Mouse (Mus musculus) urinary bladder, postnatal 4 days (tissue): ENCODE measurements at regions not wholly inside any gene's neighbourhood (a gene's known extent, or its start where the extent isn't known, plus 50 kb on each side); places are given as distances from the start of the nearest gene placed in this dataset.

Experiments used
- DNase-seq, 2 experiments: peaks; one replicate each; pipeline ENCODE4 v3.0.0; 2021 to 2022; ENCODE audit warnings: low spot score in 2 of 2

GRCm38 (mm10) chr9:69814432-69814831 lies 53.7 kb upstream of the Foxb1 start:
- DNase-seq = no peak

GRCm38 (mm10) chr9:69823179-69823966 lies 62.6 kb upstream of the Foxb1 start:
- no peak for DNase-seq

DNA sequence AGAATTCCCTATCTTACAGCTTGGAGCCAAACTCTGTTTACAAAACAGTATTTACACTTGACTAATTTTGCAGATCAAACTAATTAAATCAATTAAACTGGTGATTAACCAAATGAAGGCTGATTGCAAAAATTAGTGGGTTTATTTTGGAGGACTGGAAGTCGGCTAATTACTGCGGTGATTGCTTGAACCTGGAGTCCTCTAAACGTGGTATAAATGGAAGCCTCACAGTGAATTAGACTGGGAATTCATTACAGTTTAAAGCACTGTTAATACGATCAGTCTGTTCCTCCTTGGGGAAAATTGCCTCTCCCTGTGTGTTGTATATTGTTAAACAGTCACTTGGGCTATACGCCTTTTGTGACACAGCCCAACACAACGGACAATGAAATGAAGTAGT lies 67.7 kb upstream of the Foxb1 start:
- no peak for DNase-seq

DNA sequence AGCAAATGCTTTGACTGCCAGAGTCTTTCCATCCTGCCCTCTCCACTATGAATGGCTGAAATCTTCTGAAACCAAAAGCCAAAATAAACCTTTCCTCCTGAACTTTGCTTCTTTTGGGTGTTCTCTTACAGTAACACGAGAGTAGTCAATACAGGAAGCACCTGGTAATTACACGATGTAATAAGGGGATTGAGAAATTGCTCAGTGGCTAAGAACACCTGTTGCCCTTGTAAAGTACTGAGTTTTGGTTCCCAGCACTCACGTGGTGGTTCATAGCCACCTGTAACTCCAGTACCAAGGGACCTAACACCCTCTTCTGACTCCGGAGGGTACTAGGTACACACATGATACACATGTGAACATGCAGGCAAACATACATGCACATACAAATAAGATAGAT lies 74.7 kb upstream of the Foxb1 start:
- DNase-seq = no peak

DNA sequence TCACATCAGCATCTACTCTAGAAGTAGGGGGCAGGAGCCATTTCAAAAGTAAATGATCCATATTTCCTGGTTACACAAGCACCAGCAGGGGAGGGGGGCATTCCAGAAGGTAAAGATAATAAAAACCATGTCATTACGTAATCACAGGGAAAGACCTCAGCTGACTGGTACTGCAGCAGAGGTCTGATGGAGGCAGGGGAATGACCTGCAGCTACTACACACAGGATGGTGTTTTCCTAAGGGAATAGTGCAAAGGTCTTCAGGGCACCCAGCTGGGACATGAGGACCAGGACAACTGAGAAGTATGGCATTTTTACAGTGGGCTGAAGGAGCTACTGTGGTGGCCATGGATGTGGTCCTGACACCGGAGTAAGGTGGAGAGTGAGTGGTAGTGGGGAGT lies 78.5 kb upstream of the Foxb1 start:
- no peak for DNase-seq

- no peak for DNase-seq
Observed at GRCm38 (mm10) chr9:69844712-69845111, 84.0 kb upstream of the Foxb1 start.

DNA sequence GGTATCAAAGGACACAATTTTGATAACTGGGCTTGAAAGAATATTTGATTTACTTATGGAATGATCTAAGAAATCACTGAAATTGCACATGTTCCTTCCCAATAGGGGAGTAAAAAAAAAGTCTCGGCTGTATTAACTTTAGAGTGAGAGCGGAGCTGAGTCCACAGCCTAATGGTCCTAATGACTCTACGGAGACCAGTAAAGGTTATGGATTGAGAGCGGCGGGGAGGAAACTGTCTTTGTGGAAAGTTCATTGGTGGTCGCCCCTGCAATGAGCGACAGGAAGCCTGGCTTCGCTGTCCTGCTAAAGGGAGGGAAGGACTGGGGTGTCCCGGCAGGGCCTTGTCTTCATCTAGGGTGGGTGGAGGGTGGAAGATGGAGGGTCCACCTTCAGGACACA lies 84.5 kb upstream of the Foxb1 start:
- no peak for DNase-seq

- no peak for DNase-seq
Observed at GRCm38 (mm10) chr9:69856621-69857020, 95.9 kb upstream of the Foxb1 start.

GRCm38 (mm10) chr9:69858619-69859018 lies 97.9 kb upstream of the Foxb1 start:
- DNase-seq = no peak

GRCm38 (mm10) chr9:69870182-69870581 lies 109.4 kb upstream of the Foxb1 start:
- no peak for DNase-seq

GRCm38 (mm10) chr9:69886351-69886750 lies 102.9 kb upstream of the Bnip2 start:
- DNase-seq = no peak

DNA sequence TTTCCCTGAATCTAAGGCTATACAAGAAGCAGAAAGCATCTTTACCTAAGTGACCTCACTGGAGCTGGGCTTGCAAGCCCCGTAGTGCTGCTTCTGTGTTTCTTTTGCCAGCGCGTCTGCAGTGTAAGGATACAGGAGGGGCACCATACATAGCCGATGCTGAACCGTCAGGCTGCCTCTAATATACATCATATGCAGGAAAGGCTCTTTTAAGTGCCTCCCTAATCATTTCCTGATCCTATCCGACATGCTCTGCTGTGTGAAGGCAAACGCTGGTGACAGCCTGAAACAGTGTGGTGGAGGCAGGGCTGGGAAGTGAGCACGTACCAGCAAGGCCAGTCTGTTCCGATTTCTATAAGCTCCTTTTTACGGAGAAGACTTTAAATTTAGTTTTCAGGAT lies 91.2 kb upstream of the Bnip2 start:
- no peak for DNase-seq

DNA sequence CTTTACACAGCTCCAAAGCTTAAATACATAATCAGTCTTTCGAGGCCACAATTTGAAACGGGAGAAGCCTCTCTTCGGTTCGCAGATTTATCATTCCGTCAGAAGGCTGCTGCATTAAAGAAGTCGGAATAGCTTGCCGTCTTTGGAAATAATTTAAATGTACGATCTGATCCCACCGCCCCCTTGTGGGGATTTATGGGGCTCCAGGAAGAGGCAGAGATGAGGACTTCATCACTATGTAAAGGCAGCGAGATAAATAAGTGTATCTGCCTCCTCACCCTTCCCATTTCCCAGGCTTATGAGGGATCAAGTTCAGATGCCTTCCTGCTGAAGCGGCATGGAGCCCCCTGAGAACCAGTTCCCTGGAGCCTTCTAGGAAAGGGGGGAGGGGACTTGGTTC lies 89.9 kb upstream of the Bnip2 start:
- peak in 1 of 2 experiments; percentile 21 for DNase-seq

DNA sequence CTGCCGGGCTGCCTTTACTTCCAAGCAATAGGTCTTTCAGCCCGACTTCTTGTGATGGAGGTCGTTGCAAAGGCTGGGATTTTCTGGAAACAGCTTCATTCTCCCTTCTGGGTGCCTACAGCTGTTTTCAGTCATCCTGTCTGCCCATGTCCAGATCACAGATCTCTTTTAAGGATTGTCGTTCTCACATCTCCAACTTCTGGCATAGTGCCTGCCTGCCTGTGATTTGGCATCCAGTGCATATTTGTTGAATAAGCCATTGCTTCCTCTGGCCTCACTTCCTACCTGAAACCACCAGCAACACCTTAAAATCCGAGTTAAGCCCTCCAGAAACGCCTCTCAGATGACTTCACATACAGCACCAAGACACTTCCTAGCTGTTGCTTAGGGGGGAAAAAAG lies 88.4 kb upstream of the Bnip2 start:
- DNase-seq = no peak

DNA sequence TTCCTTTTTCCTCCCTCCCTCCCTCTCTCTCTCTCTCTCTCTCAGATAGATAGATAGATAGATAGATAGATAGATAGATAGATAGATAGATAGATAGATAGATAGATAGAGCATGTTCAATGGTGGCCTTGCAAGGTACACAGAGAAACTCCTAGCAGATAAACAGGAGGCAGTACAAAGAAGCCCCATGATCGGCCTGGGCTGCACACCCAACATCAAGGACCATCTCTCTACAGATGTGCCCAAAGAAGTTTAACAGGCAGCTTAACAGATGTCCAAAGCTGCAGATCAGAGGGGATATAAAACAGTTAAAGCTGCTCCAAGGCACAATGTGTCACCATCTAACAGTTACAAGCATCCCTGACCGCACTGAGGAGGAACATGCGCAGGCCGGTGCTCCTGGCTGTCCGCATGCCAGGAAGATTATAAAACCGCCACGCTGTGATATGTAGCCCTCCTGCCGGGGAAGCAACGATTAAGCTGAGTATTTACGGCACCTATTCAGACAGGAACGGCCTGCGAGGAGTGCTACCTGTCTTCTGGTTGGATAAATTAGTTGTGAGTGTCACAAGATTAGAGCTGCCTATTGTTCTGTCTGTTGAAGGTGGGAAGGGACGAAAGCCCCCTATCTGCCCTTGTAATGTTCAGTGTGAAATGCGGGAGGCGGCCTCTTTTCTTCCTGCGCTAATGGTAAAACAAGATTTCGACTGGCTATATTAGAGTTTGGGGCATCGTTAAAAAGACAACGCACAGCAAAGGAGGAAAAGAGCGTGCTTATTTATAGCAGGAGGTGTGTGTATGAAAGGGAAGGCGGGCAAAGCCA lies 81.9 kb upstream of the Bnip2 start:
- DNase-seq = peak in 1 of 2 experiments; percentile 17

DNA sequence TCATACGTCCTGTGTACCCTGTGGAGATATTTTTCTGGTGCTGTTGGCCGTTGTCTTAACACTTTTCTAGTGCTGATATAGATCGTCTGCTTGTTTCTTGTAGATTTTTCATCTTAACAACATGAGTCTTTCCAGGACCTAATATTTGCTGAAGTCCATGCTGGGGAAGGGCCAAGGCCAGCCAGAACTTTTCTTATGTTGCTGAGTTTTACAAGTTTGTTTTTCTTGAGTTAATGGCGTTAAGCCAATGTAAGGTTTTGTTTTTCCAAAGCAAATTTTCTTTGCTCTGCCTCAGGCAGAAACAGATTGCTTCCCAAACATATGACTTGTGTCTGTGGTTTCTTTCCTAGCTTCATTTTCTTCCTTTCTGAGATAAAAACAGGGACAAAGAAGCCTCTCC lies 78.6 kb upstream of the Bnip2 start:
- no peak for DNase-seq

GRCm38 (mm10) chr9:69928126-69928525 lies 61.1 kb upstream of the Bnip2 start:
- DNase-seq = no peak

DNA sequence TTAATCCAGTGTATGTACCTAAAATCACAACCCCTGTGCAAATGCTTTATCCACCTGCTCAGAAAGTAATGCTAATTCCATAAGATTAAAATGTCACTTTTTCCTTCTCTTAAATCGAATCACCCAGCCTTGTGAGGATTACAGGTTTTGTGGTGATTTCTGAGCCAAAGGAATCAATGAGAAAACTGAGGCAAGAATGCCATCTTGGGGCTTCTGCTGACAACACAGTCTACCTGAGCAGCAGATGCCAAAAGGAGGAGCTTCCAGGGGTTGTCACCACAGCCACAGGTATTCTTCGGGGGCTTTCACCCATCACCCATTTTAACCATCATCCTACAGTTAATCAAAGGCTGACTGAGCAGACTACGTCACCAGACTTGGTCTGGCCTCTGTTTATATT lies 51.4 kb upstream of the Bnip2 start:
- no peak for DNase-seq
